Mouse (Mus musculus) adipocyte (in vitro differentiated cells): ENCODE results near the gene Hist1h3d.
A peak's percentile ranks its signal among the peaks of the same experiment; 100 is the strongest.
"Not testable (repeated sequence)": the region's sequence is repeated elsewhere in the genome, so short reads cannot be mapped to it uniquely, and the experiment has no call there.

Experiments
- DNase-seq: peaks from one replicate; pipeline ENCODE4 v3.0.0-alpha.2; 2016; ENCODE audit warnings: low spot score

Hist1h3d gene

GRCm38 (mm10) chr13:23575271-23575851 lies at the start of gene Hist1h3d:
Gene Hist1h3d (plus strand): TSS chr13:23575763.
- DNase-seq = peak; percentile 83

GRCm38 (mm10) chr13:23525901-23526300 lies 49.7 kb upstream of the Hist1h3d start:
- no peak for DNase-seq

GRCm38 (mm10) chr13:23526312-23526711 lies 49.3 kb upstream of the Hist1h3d start:
- peak; percentile 86 for DNase-seq

- no peak for DNase-seq
Observed at GRCm38 (mm10) chr13:23529005-23529404, 46.6 kb upstream of the Hist1h3d start.

- no peak for DNase-seq
Observed at GRCm38 (mm10) chr13:23529480-23530165, 45.9 kb upstream of the Hist1h3d start.

- peak; percentile 73 for DNase-seq
Observed at GRCm38 (mm10) chr13:23530181-23530900, 45.2 kb upstream of the Hist1h3d start.

- DNase-seq = peak; percentile 97
Observed at GRCm38 (mm10) chr13:23530901-23531875, 44.4 kb upstream of the Hist1h3d start, which contains the start of gene Hist1h4h. Gene Hist1h4h (plus strand): TSS chr13:23531050.

- no peak for DNase-seq
Observed at GRCm38 (mm10) chr13:23532262-23533075, 43.1 kb upstream of the Hist1h3d start.

- DNase-seq = peak; percentile 83
Observed at GRCm38 (mm10) chr13:23533560-23534367, 41.8 kb upstream of the Hist1h3d start, which contains the start of gene Hist1h2af. Gene Hist1h2af (plus strand): TSS chr13:23533906.

- DNase-seq = no peak
Observed at GRCm38 (mm10) chr13:23534368-23535131, 41.0 kb upstream of the Hist1h3d start.

- DNase-seq = peak; percentile 92
Observed at GRCm38 (mm10) chr13:23535137-23536075, 40.2 kb upstream of the Hist1h3d start, which contains the start of gene Hist1h3g. Gene Hist1h3g (plus strand): TSS chr13:23535422.

- DNase-seq = no peak
Observed at GRCm38 (mm10) chr13:23536076-23536822, 39.3 kb upstream of the Hist1h3d start.

- DNase-seq = no peak
Observed at GRCm38 (mm10) chr13:23537006-23537710, 38.4 kb upstream of the Hist1h3d start.

GRCm38 (mm10) chr13:23538249-23538648 lies 37.3 kb upstream of the Hist1h3d start:
- no peak for DNase-seq

- not testable (repeated sequence) for DNase-seq
Observed at GRCm38 (mm10) chr13:23539821-23540220, 35.7 kb upstream of the Hist1h3d start.

- DNase-seq = no peak
Observed at GRCm38 (mm10) chr13:23541497-23541896, 34.1 kb upstream of the Hist1h3d start.
